Mouse (Mus musculus): ENCODE results near the gene Tpcn2. TPM values are rescaled to one million over a fixed set of nuclear protein-coding genes. Genes with fewer than 3 reads are reported as not detected.

The Tpcn2 gene
- polyA plus RNA-seq, 1 experiment = 8.2 TPM

DNA sequence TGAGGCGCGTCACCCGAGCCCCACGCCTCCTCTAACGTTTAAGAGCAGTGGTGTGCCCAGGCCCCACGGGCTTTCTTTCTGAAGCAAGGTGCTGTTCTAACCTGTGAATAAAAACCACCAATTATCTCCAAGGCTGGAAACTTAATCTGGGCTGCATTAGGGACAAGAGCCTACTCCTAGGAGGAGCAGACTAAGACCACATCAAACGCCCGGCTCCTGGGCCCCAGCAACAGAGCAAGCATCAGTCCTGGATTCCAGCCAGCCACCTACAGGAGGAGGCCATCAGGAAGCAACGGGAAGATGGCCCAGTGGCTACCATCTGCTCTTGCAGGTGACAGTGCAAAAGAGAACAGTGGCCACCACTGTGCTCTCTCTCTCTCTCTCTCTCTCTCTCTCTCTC, 33.6 kb downstream of the Tpcn2 start:
- DNase-seq (ENCODE audit: extremely low spot score in 1 of 2, low spot score in 1 of 2) = no peak

DNA sequence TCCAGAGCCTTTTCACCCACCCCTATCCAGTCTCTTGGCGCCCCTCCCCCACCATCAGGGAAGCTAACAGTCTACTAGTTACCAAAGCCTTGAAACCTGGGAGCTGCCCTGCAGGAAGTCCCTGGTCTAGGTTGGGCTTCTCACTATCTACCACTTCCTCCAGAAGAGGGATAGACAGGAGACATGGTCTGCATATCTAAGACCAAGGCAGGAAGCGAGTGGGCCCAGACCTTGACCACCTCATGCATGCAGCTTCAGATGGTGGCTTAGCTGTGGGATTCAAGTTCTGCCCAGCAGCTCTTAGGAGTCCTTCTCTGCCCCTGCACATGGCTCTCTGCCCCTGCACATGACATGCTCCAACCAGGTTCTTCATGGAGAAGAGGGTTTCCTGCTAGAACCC, 34.9 kb downstream of the Tpcn2 start:
- no peak for DNase-seq (ENCODE audit: extremely low spot score in 1 of 2, low spot score in 1 of 2)

DNA sequence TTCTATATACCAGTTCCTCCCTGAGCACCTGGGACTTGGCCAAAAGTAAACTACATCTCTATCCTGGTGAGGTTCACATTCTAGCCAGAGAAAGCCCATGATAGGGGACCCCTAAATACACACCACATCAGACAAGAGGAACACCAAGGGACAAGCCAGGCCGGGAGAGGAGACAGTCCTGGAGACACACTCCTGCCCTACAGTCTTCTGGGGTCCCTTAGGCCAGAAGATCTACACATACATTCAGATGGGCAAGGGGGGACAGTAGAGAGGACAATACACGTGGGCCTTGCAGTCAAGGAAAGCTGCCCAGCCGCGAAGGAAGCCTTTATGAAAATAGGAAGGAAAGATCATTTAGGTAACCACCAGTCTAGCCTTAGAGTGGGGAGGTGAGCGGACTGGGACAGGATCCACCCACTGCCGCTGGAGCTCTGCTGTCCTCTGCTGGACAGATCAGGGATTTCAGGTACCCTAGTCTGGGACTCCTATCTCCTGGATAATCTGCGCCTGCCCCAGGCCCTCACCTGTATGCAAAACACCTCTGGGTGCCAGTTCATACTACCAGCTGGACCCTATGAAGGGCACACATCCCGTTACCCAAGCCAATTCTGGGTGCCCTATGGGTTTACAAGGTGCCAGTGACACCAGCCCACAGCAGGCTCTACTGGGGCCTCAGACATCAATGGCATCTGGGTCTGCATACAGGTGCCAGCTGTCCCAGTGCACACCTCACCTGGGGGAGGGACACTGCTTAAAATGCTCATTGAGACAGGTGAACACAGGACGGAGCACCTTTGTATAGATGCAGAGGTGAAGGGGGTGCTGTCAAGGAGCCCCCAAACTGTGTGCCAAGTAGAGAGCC, 40.7 kb downstream of the Tpcn2 start:
- DNase-seq (ENCODE audit: extremely low spot score in 1 of 2, low spot score in 1 of 2) = peak; percentile 33 to 88

DNA sequence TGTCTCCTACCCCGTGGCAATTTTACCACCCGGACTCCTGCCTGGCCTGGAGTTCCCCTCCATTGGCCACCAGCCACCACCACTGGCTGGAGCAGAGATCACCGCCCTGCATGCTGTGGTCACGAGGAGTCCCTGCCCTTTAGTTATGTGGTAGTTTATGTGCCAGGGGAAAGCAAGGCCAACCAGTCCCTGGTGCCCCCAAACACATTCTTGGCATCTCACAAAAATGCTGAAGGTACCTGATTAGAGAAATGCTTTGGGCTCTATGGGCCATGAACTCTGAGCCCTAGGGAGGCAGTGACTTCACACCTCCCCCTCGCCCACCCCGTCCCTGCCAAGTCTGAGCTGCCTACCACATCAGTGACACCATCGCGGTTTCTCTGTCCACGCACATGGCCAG, 41.8 kb downstream of the Tpcn2 start:
- DNase-seq (ENCODE audit: extremely low spot score in 1 of 2, low spot score in 1 of 2) = no peak

DNA sequence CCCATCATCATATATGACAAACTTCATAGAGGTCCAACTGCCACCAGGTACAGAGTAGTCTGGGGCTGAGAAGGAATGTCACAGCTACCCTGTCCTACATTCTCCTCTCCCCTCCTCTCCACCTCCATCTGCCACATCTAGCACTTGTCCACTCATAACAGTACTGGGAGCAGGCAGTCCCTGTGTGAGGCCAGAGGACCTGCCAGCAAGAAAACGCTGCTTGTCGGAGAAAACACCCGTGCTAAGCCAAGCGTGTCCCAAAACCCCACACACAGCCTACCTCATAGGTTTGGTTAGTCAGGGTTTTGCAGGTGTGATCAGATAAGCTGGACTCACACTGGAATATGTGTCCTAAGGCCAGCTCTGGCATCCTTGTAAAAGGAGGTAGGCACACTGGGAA, 42.9 kb downstream of the Tpcn2 start:
- DNase-seq (ENCODE audit: extremely low spot score in 1 of 2, low spot score in 1 of 2) = no peak

DNA sequence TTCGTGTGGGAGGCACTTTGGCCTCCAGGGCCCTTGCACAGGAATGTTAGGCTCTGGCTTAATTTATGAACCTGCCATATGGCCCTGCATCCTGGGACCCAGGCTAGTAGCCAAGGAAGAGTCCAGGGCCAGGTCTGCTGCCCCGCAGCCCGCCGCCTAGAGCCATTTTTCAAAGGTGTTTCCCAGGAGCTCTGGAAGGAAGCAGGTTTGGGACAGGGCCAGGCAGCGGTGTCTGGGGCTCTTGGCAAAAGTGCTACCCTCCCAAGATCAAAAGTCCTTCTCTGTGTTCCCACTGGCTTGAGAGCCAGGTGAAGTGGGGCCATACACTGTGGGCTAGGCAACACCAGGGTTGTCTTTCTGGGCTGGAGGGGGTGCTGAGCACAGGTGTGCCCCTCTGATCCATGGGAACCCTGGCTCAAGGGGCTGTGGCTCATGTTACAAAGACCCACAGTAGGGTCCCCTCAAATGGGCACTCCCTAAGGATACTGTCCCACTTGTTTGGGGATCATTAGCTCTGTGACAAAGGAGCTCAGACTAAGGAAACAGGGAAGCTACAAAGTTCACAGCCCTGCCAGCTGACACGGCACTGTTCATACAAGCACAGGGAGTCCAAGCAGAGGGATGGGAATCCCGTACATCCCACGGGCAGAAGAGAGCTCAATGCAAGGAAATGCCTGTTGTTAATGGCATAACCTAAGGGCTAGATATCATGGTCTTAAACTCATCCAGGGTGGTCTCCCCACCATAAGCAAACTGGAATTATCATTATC, 43.9 kb downstream of the Tpcn2 start:
- no peak for DNase-seq (ENCODE audit: extremely low spot score in 1 of 2, low spot score in 1 of 2)

DNA sequence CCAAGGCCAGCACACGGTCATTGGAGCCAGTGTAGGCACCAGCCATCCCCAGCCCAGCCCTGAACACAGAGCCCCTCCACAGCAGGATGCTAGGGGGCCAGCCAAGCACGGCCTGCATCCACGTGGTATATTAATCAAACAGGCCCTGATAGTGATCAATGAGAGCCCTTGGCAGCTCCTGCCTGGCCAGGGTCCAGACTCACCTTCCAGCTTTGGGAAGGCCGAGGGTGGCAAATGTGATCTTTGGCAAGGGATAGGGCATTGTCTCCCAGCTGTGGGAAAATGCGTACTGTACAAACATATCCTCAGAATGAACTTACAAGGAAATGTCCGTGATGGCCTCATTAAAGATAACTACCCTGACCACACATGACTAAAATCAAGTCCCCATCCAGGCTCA, 44.7 kb downstream of the Tpcn2 start:
- DNase-seq (ENCODE audit: extremely low spot score in 1 of 2, low spot score in 1 of 2) = no peak

DNA sequence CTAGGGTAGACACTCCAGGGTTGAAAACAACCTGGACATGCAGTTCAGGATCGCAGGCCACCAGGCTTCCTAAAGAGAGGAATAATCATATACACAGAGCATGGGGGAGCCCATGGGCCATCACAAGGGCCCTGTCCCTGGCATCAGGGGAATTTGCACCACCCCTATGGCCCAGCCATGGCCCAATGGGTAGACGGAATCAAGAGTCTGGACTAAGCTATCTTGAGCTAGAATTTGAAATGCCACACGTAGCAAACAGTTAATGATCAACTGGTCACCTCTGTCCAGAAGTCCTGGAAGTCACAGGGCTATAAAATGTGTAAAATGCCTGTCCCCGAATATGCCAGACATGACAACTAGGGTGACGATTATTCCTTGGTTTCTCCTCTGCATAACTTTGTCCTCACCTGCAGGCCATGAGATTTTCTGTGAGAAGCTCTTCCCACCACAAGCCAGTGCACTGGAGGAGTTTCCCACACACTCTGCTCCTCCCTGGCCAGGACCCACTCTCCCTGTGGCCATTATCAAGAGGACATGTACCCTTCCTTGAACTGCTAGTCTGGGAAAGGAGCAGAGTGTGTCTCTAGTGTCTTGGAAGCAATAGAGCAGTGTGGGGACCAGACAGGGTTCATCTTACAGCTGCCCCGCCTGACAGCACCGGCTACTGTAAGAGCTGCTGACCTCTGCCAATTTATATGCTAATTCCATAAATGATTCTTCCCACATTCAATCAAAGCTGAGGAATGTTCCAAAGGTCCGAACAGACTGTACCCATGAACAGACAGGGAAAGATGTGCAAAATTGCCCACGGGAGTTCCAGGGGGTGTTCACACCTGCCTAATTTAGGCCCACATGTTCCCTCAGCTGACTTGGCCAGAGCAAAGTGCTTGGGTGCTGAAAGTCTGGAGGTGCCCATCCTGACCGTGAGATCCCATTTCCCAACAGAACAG, 48.7 kb downstream of the Tpcn2 start:
- no peak for DNase-seq (ENCODE audit: extremely low spot score in 1 of 2, low spot score in 1 of 2)

DNA sequence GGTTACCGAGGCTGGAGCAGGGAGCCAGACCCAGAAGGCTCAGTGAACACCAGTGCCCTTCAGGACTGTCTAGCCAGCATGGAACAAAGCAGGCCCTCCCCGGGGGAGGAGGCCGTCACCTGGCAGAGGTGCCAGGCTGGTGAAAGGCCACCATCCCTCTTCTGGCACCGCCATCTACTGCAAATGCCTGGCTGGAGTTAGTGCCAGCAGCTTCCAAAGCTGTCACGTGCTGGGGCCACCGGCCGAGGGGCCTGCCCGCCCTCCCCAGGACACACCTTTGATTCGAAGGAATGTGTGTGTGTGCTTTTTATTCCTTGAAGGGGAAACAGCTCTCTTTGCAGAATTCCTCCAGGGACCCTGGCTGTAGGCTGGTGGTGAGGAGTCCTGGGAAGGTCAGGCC, 52.2 kb downstream of the Tpcn2 start:
- no peak for DNase-seq (ENCODE audit: extremely low spot score in 1 of 2, low spot score in 1 of 2)

DNA sequence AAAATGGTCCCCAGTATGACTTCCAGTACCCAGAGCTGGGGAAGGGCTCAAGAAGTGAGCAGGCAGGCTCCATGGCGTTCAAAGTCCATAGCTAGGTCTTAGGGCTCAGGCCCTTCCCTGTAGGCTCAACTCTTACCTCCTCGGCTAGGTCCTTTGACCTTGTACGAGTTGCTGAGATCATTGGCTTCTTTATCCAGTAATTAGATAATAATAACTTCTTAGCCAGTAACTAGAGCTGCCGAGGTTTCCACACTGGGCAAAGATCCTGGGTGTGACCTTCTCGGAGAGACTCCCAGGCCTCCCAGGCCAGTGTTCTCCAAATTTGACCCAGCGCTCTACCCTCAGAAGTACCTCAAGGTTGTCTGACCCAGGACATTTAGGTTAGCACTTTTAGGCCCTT, 57.2 kb downstream of the Tpcn2 start:
- no peak for DNase-seq (ENCODE audit: extremely low spot score in 1 of 2, low spot score in 1 of 2)

DNA sequence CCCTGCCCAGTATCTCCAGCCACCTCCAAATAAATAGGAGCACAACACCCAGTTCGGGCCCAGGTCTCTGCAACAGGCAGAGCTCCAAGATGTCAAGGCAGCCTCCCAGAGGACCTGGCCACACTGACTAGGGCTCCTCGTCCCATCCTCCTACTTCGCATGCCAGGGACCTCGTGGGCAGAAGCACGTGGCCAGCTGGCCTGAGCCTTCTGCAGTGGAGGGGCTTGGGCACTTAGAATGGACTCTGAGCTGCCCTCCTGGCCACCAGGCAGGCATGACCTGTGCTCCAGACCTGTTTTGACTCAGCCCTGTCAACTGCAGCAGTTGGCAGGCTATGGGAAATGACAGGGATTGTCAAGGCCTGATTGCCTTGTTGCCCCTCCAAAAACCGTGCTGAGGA, 58.2 kb downstream of the Tpcn2 start:
- no peak for DNase-seq (ENCODE audit: extremely low spot score in 1 of 2, low spot score in 1 of 2)

DNA sequence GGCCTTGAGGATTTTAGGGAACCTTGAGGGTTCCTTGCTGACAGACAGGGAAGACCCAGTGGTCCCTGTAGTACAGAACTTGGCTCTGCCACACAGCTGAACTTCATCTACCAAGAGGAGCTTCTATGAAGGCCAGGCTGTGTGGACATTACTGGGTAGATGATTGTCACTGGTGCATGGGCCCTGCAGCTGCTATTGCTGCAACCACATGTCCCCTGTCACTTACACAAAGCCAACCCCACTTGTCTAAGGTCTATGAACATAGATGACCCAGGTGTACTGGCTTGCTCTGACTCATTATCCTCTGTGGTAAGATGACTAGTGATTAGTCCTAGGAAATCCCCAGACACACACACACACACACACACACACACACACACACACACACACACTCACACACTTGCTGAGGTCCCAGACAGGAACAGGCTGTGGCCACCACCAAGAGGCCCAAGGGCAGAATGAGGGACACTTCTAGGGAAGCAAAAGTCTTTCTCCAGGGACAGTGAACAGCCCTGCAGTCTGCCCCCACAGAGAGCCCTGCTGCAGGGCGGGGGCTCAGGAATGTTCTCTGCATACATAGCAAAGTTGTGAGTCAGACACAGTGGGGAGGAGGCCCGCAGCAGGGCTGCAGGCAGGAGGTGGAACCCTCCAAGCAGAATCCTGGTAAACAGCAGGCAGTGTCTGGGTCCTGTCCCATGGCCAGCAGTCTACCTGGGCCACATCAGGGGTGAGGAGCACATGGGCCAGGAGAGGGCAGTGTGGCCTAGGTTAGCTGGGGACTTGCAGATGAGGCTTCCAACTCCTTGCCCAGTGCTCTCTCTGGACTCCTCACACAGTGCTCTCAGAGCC, 61.7 kb downstream of the Tpcn2 start:
- DNase-seq (ENCODE audit: extremely low spot score in 1 of 2, low spot score in 1 of 2) = peak; percentile 27 to 56

DNA sequence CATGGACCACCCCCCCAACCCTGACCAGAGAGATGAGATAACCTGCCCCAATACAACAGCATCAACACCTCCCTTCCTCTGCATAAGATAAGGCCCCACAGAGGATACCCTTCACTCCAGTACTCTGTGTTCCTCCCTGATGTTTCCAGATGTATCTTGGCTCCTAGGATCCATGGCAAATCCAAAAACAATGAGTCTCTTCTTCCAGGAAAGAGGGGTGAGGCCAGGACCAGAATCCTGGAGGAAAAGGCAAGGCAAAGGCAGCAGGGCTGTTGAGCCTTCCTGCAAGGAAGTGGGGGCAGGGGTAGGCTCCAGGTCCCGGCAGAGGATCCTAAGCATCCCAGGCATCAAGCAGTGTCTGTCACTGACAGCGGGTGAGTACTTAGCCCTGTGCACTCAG, 62.5 kb downstream of the Tpcn2 start:
- no peak for DNase-seq (ENCODE audit: extremely low spot score in 1 of 2, low spot score in 1 of 2)

DNA sequence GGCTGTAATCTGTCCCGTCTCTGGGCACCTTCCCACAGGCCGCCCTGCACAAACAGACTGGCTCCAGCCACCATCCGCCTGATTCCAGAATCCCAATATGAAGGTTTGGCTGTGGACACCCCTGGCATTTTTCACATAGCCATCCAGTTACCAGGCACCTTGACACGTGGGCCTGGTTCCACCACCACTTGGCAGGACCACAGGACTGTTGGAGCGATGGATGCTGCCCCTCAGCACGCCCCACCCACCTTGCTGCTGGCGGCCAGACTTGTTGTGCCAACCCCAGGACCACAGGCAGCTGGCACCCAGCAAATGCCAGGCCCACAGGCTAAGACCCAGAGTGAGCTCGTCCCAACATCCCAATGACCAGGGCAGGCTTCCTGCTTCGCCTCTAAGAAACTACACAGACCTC, 64.4 kb downstream of the Tpcn2 start:
- DNase-seq (ENCODE audit: extremely low spot score in 1 of 2, low spot score in 1 of 2) = no peak

DNA sequence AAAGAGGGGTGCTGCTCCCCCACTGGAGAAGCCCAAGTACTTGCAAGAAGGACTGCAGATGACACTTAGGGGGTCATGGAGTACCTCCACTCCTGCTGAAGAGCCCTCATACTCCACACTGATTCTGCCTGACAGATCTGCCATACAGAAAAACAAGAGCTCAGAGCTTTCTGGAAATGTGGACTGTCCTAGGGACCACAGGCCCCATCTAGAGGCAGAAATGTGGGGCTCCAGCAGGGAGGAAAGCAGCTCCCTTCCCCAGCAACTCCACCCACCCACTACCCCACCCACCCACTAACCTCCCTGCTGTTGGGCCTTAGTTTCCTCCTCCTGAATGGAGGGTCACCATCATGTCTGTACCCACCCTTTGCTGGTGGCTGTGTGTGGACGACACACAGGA, 67.2 kb downstream of the Tpcn2 start:
- no peak for DNase-seq (ENCODE audit: extremely low spot score in 1 of 2, low spot score in 1 of 2)

DNA sequence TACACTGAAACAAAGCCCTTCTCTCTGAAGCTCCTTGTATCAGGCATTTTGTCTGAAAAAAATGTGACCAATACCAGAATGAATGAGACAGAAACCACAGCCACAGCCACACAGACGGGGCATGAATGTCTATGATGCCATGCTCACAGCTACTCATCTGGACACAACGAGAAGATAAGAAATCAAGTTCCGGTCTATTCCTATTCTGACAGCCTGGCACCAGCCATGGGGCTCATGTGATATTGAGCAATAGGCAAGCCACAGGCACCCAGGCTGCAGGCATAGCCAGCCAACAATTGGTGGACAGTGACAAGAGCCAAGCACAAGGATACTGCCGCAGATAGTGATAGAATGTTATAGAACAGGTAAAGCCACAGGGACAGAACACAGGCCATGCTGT, 68.3 kb downstream of the Tpcn2 start:
- DNase-seq (ENCODE audit: extremely low spot score in 1 of 2, low spot score in 1 of 2) = no peak

DNA sequence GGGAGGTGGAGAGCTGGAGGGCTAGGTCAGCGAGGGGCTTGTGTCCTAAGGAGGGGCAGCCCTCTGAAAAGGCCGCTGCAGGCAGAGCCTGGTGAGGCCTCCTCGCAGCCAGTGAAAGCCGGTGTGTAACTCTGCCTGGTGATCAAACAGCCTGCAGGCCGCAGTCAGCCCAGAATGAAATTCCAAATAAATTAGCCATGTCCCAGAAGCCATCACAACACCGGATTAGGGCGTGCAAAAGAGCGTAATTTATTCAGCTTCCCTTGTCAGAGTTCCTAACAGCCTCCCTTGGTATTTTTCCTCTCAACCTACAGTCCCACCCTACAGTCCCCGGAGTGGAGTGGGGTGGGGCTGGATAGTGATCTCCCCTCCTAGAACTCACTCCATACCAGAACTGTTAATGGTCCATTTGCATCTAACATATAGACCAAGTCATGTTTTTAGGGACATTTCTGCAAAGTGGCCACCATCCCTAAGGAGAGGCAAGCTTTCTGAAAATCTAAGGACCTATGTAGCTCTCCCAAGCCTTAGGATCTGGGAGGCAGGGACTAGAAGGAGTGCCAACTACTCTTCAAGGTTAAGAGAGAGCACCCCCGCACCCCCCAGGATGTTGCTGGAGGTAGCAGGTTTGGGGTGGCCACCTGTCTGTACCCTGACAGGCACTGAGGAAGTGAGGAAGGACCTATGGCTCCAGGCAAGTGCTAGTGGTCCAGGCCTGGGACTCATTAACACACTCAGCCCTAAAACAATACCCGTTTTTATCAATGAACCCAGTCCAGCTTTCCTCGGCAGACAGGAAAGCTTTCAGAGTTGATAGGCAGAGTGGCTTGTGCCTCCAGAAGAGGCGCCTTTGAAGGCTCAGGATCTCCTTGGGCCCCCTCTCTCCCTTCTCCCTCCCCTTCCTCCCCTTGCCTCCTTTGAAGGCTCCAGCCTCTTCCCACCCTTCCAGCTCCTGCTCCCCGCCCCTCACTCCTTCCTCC, 71.8 kb downstream of the Tpcn2 start:
- DNase-seq (ENCODE audit: extremely low spot score in 1 of 2, low spot score in 1 of 2) = no peak

DNA sequence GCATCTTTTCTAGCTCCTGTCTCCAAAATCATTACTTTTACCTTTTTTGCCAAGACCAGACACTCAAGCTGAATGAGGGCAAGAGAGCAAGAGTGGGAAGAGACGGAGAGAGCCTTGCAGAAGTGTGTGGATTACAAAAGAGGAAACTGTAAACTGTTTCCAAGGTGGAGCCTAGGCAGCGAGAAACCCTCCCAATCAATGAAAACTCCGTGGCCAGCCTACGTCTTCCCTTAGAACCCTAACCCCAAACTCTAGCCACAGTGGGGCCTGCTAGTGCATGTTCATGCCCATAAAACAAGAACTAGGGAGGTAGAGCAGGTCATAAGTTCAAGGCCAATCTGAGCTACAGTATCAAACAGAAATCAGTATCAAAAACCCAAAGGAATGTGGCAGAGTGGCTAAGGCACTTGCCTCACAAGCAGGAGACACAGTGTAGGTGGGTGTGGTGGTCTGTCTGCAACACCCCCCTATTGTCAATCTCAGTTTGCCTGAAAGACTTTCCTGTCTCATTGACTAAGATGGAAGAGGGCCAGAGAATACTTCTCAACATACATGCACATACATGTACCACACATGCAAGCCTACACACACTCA, 73.2 kb downstream of the Tpcn2 start:
- DNase-seq (ENCODE audit: extremely low spot score in 1 of 2, low spot score in 1 of 2) = no peak

Measured in frontal cortex, adult 2 months (tissue).